Mouse (Mus musculus) erythroblast, embryonic 14.5 days (primary cell): ENCODE results near the gene Cul7.

Experiments used
- GATA1 ChIP-seq: IDR thresholded peaks from 2 replicates; pipeline ENCODE4 v1.6.1; 2012; ENCODE audit warnings: low read length, inconsistent platforms, mixed read lengths
- TAL1 ChIP-seq: IDR thresholded peaks from 3 replicates; pipeline ENCODE4 v1.6.1; 2012; ENCODE audit warnings: low read length, inconsistent platforms, mixed read lengths

- no peak for TF ChIP-seq GATA1
- no peak for TF ChIP-seq TAL1
Measured at GRCm38 (mm10) chr17:46703971-46704886, 54.1 kb downstream of the Cul7 start.
